In the genomic region with DNA sequence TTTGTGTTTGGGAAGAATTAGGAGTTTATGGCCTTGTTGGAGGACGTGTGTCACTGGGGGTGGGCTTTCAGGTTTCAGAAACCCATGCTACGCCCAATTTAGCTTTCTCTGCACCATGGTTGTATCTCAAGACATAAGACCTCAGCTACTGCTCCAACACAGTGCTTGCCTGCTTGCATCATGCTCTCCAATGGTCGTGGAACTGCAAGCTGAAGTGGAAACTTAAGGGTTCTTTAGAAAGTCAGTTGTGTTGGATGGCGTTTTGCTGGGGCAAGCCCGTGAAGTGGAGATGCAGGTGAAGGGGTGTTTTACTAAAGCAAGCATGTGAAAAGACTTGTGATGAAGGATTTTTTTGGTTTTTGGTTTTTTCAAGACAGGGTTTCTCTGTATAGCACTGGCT, we compare ENCODE assay signal across 33 mouse cellular contexts. TPM values are rescaled to one million over a fixed set of nuclear protein-coding genes. Genes with fewer than 3 reads are reported as not detected.
"Had no signal": no experiment of that assay in that cellular context is flagged by ENCODE, and none has a peak within 500 bp of the region (broad histone marks: within the 10 kb centered on the region; RNA-seq: fewer than 3 reads in every experiment).

No protein-coding gene starts in this region.

- DNase-seq: layer of hippocampus, postnatal 36 days; left cerebral cortex, postnatal 4 days; liver; liver, embryonic 13.5 days; liver, postnatal 0 days; lung, adult 2 months; lung, embryonic 14.5 days; midbrain, embryonic 14.5 days had no signal

- H3K4me3 ChIP-seq: left cerebral cortex, adult 2 months; limb, embryonic 10.5 days; limb, embryonic 12.5 days; limb, embryonic 13.5 days; limb, embryonic 15.5 days; liver, embryonic 12.5 days; liver, embryonic 13.5 days; liver, embryonic 15.5 days; lung, embryonic 15.5 days; megakaryocyte, embryonic 14.5 days; midbrain, embryonic 10.5 days; midbrain, embryonic 12.5 days; midbrain, embryonic 13.5 days; midbrain, embryonic 15.5 days; myocyte; neural tube, embryonic 12.5 days had no signal

- H3K27ac ChIP-seq: left cerebral cortex, adult 2 months; limb, embryonic 10.5 days; limb, embryonic 12.5 days; limb, embryonic 13.5 days; limb, embryonic 15.5 days; liver, embryonic 12.5 days; liver, embryonic 13.5 days; liver, embryonic 14.5 days; liver, embryonic 15.5 days; lung, embryonic 15.5 days; macrophage; midbrain, embryonic 10.5 days; midbrain, embryonic 12.5 days; midbrain, embryonic 13.5 days; midbrain, embryonic 15.5 days; neural tube, embryonic 12.5 days had no signal

- H3K27me3 ChIP-seq: limb, embryonic 12.5 days; limb, embryonic 13.5 days; limb, embryonic 15.5 days; liver, embryonic 12.5 days; liver, embryonic 13.5 days; liver, embryonic 15.5 days; lung, embryonic 15.5 days; midbrain, embryonic 12.5 days; midbrain, embryonic 13.5 days; midbrain, embryonic 15.5 days; neural tube, embryonic 12.5 days had no signal

- H3K4me1 ChIP-seq: limb, embryonic 10.5 days; limb, embryonic 12.5 days; limb, embryonic 13.5 days; limb, embryonic 15.5 days; liver, embryonic 12.5 days; liver, embryonic 13.5 days; liver, embryonic 15.5 days; lung, embryonic 15.5 days; midbrain, embryonic 10.5 days; midbrain, embryonic 12.5 days; midbrain, embryonic 13.5 days; midbrain, embryonic 15.5 days; neural tube, embryonic 12.5 days had no signal

- H3K4me2 ChIP-seq: limb, embryonic 12.5 days; limb, embryonic 13.5 days; limb, embryonic 15.5 days; liver, embryonic 11.5 days; liver, embryonic 12.5 days; liver, embryonic 13.5 days; liver, embryonic 15.5 days; lung, embryonic 14.5 days; lung, embryonic 15.5 days; midbrain, embryonic 11.5 days; midbrain, embryonic 12.5 days; midbrain, embryonic 13.5 days; midbrain, embryonic 15.5 days; neural tube, embryonic 12.5 days had no signal

- ATAC-seq: liver, embryonic 12.5 days; liver, postnatal 0 days; midbrain, embryonic 13.5 days; midbrain, embryonic 15.5 days; midbrain, embryonic 16.5 days had no signal

- H3K9me3 ChIP-seq: limb, embryonic 10.5 days; limb, embryonic 12.5 days; limb, embryonic 13.5 days; limb, embryonic 15.5 days; liver, embryonic 12.5 days; liver, embryonic 13.5 days; liver, embryonic 15.5 days; lung, embryonic 15.5 days; megakaryocyte, embryonic 14.5 days; midbrain, embryonic 10.5 days; midbrain, embryonic 12.5 days; midbrain, embryonic 13.5 days; midbrain, embryonic 15.5 days; neural tube, embryonic 12.5 days had no signal

- H3K9ac ChIP-seq: limb, embryonic 12.5 days; limb, embryonic 13.5 days; limb, embryonic 15.5 days; liver, embryonic 12.5 days; liver, embryonic 13.5 days; liver, embryonic 14.5 days; liver, embryonic 15.5 days; liver, postnatal 0 days; lung, embryonic 14.5 days; lung, embryonic 15.5 days; midbrain, embryonic 12.5 days; midbrain, embryonic 13.5 days; midbrain, embryonic 15.5 days; neural tube, embryonic 12.5 days had no signal

- H3K36me3 ChIP-seq: limb, embryonic 10.5 days; limb, embryonic 12.5 days; limb, embryonic 13.5 days; limb, embryonic 15.5 days; liver, embryonic 12.5 days; liver, embryonic 13.5 days; liver, embryonic 15.5 days; lung, embryonic 15.5 days; midbrain, embryonic 10.5 days; midbrain, embryonic 12.5 days; midbrain, embryonic 13.5 days; midbrain, embryonic 15.5 days; neural tube, embryonic 12.5 days had no signal

RNA-seq across cellular contexts. Expression of a gene that starts 21.1 kb away (rescaled TPM):
- polyA plus RNA-seq: limb, embryonic 10.5 days; limb, embryonic 11.5 days; limb, embryonic 12.5 days; limb, embryonic 13.5 days; liver, embryonic 11.5 days; liver, embryonic 13.5 days; lung, embryonic 14.5 days; midbrain, embryonic 10.5 days; midbrain, embryonic 11.5 days; midbrain, embryonic 12.5 days; midbrain, embryonic 13.5 days; midbrain, embryonic 14.5 days; midbrain, embryonic 15.5 days; midbrain, embryonic 16.5 days; midbrain, postnatal 0 days; neural tube, embryonic 11.5 days; neural tube, embryonic 12.5 days had no signal

RNA-seq across cellular contexts. Expression of a gene that starts 55.8 kb away (rescaled TPM):
- polyA plus RNA-seq: limb, embryonic 10.5 days; macrophage; myocyte had no signal

RNA-seq across cellular contexts. Expression of a gene that starts 56.8 kb away (rescaled TPM):
- polyA plus RNA-seq: limb, embryonic 10.5 days; limb, embryonic 12.5 days; liver, adult 2 months; liver, embryonic 11.5 days; liver, embryonic 12.5 days; liver, embryonic 13.5 days; liver, embryonic 14.5 days; liver, embryonic 15.5 days; liver, embryonic 16.5 days; liver, postnatal 0 days; lung, embryonic 14.5 days; macrophage; midbrain, embryonic 10.5 days; midbrain, embryonic 11.5 days; midbrain, embryonic 12.5 days; midbrain, embryonic 13.5 days; midbrain, embryonic 14.5 days; midbrain, embryonic 15.5 days; midbrain, embryonic 16.5 days; midbrain, postnatal 0 days; neural tube, embryonic 11.5 days; neural tube, embryonic 12.5 days had no signal
